Mouse (Mus musculus): ENCODE data around the gene Cgrrf1.

Gene Cgrrf1

GRCm38 (mm10) chr14:46883871-46884441 lies 52.0 kb downstream of the Cgrrf1 start:
- in situ Hi-C loops (cut with MboI; ENCODE audit: low pct_unique_long_range_greater_than_20kb in 1 of 2, low sequenced_read_pairs in 2 of 2, unreplicated experiment in 1 of 2) = no loop called here

- in situ Hi-C loops (cut with MboI; ENCODE audit: low pct_unique_long_range_greater_than_20kb in 1 of 2, low sequenced_read_pairs in 2 of 2, unreplicated experiment in 1 of 2) = no loop called here
These were observed 52.9 kb downstream of the Cgrrf1 start for GRCm38 (mm10) chr14:46884701-46885428.

GRCm38 (mm10) chr14:46885429-46885755 lies 53.5 kb downstream of the Cgrrf1 start:
- in situ Hi-C loops (cut with MboI; ENCODE audit: low pct_unique_long_range_greater_than_20kb in 1 of 2, low sequenced_read_pairs in 2 of 2, unreplicated experiment in 1 of 2) = no loop called here

- in situ Hi-C loops (cut with MboI; ENCODE audit: low pct_unique_long_range_greater_than_20kb in 1 of 2, low sequenced_read_pairs in 2 of 2, unreplicated experiment in 1 of 2) = no loop called here
These were observed 54.0 kb downstream of the Cgrrf1 start for GRCm38 (mm10) chr14:46885891-46886301.

- in situ Hi-C loops (cut with MboI; ENCODE audit: low pct_unique_long_range_greater_than_20kb in 1 of 2, low sequenced_read_pairs in 2 of 2, unreplicated experiment in 1 of 2) = no loop called here
These were observed 57.2 kb downstream of the Cgrrf1 start for GRCm38 (mm10) chr14:46889096-46889495.

GRCm38 (mm10) chr14:46893961-46894360 lies 62.0 kb downstream of the Cgrrf1 start:
- in situ Hi-C loops (cut with MboI; ENCODE audit: low pct_unique_long_range_greater_than_20kb in 1 of 2, low sequenced_read_pairs in 2 of 2, unreplicated experiment in 1 of 2) = no loop called here

- in situ Hi-C loops (cut with MboI; ENCODE audit: low pct_unique_long_range_greater_than_20kb in 1 of 2, low sequenced_read_pairs in 2 of 2, unreplicated experiment in 1 of 2) = no loop called here
These were observed 66.0 kb downstream of the Cgrrf1 start for GRCm38 (mm10) chr14:46897953-46898352.

GRCm38 (mm10) chr14:46898626-46899025 lies 66.7 kb downstream of the Cgrrf1 start:
- in situ Hi-C loops (cut with MboI; ENCODE audit: low pct_unique_long_range_greater_than_20kb in 1 of 2, low sequenced_read_pairs in 2 of 2, unreplicated experiment in 1 of 2) = no loop called here

- in situ Hi-C loops (cut with MboI; ENCODE audit: low pct_unique_long_range_greater_than_20kb in 1 of 2, low sequenced_read_pairs in 2 of 2, unreplicated experiment in 1 of 2) = no loop called here
These were observed 70.7 kb downstream of the Cgrrf1 start for GRCm38 (mm10) chr14:46902498-46903087.
